Mouse (Mus musculus) ZHBTc4 (cell line): ENCODE measurements around the gene Scml4.
A peak's percentile ranks its signal among the peaks of the same experiment; 100 is the strongest.

Experiments used
- DNase-seq: peaks from one replicate; pipeline ENCODE4 v3.0.0-alpha.2; 2011; ENCODE audit warnings: low read depth, low spot score

Gene Scml4

GRCm38 (mm10) chr10:42862102-42862740 lies 2.1 kb downstream of the Scml4 start:
- DNase-seq, result no peak

- no peak for DNase-seq
Observed at GRCm38 (mm10) chr10:42862806-42863205, 2.6 kb downstream of the Scml4 start.

GRCm38 (mm10) chr10:42863621-42864391 lies 3.6 kb downstream of the Scml4 start:
- DNase-seq, result peak; percentile 45

GRCm38 (mm10) chr10:42864696-42865095 lies 4.5 kb downstream of the Scml4 start:
- no peak for DNase-seq

- DNase-seq, result no peak
Observed at GRCm38 (mm10) chr10:42868416-42868815, 8.2 kb downstream of the Scml4 start.

GRCm38 (mm10) chr10:42869467-42869866 lies 9.3 kb downstream of the Scml4 start:
- no peak for DNase-seq

GRCm38 (mm10) chr10:42872269-42873010 lies 12.3 kb downstream of the Scml4 start:
- no peak for DNase-seq

GRCm38 (mm10) chr10:42873077-42873595 lies 13.0 kb downstream of the Scml4 start:
- no peak for DNase-seq

- DNase-seq, result no peak
Observed at GRCm38 (mm10) chr10:42876172-42876571, 16.0 kb downstream of the Scml4 start.

GRCm38 (mm10) chr10:42879269-42879681 lies 19.1 kb downstream of the Scml4 start:
- no peak for DNase-seq

GRCm38 (mm10) chr10:42879682-42880081 lies 19.5 kb downstream of the Scml4 start:
- DNase-seq, result no peak

GRCm38 (mm10) chr10:42887040-42887439 lies 26.9 kb downstream of the Scml4 start:
- peak; percentile 26 for DNase-seq

- no peak for DNase-seq
Observed at GRCm38 (mm10) chr10:42888241-42888640, 28.1 kb downstream of the Scml4 start.

- DNase-seq, result no peak
Observed at GRCm38 (mm10) chr10:42890365-42890764, 30.2 kb downstream of the Scml4 start.

GRCm38 (mm10) chr10:42892250-42892649 lies 32.1 kb downstream of the Scml4 start:
- DNase-seq, result no peak

- no peak for DNase-seq
Observed at GRCm38 (mm10) chr10:42892987-42893386, 32.8 kb downstream of the Scml4 start.

- no peak for DNase-seq
Observed at GRCm38 (mm10) chr10:42893857-42894256, 33.7 kb downstream of the Scml4 start.

- DNase-seq, result no peak
Observed at GRCm38 (mm10) chr10:42894263-42894662, 34.1 kb downstream of the Scml4 start.

GRCm38 (mm10) chr10:42894696-42895095 lies 34.5 kb downstream of the Scml4 start:
- DNase-seq, result no peak

- DNase-seq, result no peak
Observed at GRCm38 (mm10) chr10:42896621-42897020, 36.5 kb downstream of the Scml4 start.

- DNase-seq, result no peak
Observed at GRCm38 (mm10) chr10:42897166-42897565, 37.0 kb downstream of the Scml4 start.

- no peak for DNase-seq
Observed at GRCm38 (mm10) chr10:42897632-42898031, 37.5 kb downstream of the Scml4 start.
